Mouse (Mus musculus) bone marrow, adult 2 months (tissue): ENCODE measurements around the gene Zfp644.

Experiments used
- CTCF ChIP-seq: fragments of 200-500 bp; IDR thresholded peaks from 2 replicates; pipeline ENCODE4 v1.5.1; 2011; ENCODE audit warnings: low read length, control low read depth; ENCODE audit not compliant: control insufficient read depth, insufficient read depth
- POLR2A ChIP-seq: fragments of 200-500 bp; IDR thresholded peaks from 2 replicates; pipeline ENCODE4 v1.6.1; 2011; ENCODE audit warnings: low read depth, mild to moderate bottlenecking, control low read depth, low read length, borderline replicate concordance; ENCODE audit not compliant: control insufficient read depth

GRCm38 (mm10) chr5:106710611-106711010 is 13.5 kb upstream of the Zfp644 start:
- TF ChIP-seq POLR2A (no peak), CTCF (no peak)
